Mouse (Mus musculus) CH12F3 (cell line): ENCODE results near the gene Uts2r.

Experiments
- in situ Hi-C: fragments of 300-500 bp; cut with MboI; formaldehyde crosslinking; loops from 2 replicates; pipeline ENCODE4 v1.14.3; 2020; ENCODE audit warnings: low sequenced_read_pairs

Uts2r gene

DNA sequence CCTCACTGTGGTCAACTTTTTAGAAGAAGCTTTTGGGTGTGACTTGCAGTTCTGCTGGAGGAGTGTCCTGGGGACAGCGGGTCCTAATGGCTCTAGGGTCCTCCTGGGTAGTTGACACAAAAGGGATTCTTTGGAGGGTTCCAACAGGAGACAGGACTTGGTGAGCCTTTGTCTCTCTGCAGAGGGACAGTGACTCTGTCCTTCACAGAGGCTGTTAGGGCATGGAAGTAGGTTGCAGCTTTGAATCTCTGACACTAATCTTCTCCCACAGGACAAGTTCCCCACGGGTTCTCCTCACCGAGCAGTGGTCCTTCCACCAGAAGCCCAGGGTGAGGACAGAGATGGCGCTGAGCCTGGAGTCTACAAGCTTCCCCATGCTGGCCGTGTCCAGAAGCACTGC lies at the start of gene Uts2r:
Gene Uts2r, plus strand, starts transcription at position 301 of the 400 bp plus-strand sequence.
- in situ Hi-C loops, result no loop called here

DNA sequence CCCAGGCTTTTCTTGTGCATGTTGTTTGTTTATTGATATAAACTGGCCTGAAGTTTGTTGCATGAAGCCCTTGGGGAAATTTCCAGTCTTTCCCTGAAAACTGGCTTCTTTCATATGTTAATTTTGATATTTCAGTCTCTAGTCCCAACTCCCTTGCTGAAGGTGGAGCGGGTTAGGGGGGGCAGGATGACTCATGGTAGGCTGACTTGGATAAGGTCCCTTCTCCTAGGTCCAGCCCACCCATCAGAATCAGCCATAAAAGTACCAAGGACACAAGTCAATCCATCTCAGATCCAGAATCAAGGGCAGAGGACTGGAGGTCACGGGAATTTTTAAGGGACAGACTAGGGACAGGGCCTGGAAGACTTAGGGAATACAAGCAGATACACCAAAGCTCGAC lies 49.0 kb upstream of the Uts2r start:
- in situ Hi-C loops, result no loop called here

GRCm38 (mm10) chr11:121111601-121112000 lies 48.5 kb upstream of the Uts2r start:
- in situ Hi-C loops, result no loop called here

DNA sequence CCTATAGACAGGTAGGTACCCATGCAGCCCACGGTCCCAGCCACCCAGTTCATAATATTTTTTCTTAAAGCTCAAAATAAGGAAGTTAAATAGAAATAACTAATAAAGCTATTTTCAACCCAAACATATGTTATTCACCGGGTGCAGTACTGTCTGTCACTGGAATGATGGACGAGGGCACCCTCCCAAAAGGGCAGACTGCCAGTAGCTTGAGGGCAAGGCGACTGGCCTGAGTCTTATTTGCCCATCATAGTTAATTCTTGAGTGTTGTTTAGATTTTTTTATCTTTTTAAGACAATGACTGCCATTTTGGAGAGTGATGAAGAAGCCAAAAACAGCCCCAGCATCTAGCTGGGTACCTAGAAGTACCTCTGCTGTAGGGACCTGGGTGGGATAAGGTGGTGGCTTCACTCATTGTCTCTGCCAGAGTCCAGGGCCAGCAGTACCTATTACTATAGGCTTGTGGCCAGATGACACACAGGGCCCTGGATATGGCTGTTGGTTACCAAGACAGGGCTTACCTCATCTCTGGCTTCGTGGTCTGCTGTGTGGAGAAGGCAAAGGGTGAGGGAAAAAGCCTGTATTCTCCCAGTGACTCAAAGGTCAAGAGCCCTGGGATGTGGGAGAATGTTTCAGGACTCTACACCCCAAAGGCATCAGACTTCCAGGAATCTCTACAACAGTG lies 47.8 kb upstream of the Uts2r start:
- in situ Hi-C loops, result no loop called here

- in situ Hi-C loops, result no loop called here
These were observed 42.0 kb upstream of the Uts2r start for GRCm38 (mm10) chr11:121118106-121118505.

GRCm38 (mm10) chr11:121118577-121118976 lies 41.5 kb upstream of the Uts2r start, which contains the start of gene Tex19.2:
Tex19.2 (minus strand) TSS chr11:121118677.
- in situ Hi-C loops, result no loop called here

DNA sequence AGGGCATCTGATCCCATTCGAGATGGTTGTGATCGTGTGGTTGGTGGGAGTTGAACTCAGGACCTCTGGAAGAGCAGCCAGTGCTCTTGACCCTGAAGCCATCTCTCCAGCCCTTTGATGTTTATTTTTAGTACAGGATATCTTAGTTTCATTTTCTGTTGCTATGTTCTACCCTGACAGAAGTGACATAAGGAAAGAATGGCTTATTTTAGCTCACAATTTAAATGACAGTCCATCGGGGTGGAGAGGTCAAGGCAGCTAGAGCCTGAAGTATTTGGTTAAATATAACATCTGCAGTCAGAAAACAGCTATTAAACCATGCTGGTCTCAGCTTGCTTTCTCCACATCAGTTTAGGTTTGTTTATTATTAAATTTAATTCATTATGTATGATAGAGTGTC lies 38.9 kb upstream of the Uts2r start:
- in situ Hi-C loops, result no loop called here

- in situ Hi-C loops, result no loop called here
These were observed 37.9 kb upstream of the Uts2r start for GRCm38 (mm10) chr11:121122024-121122670.

GRCm38 (mm10) chr11:121123438-121123837 lies 36.6 kb upstream of the Uts2r start:
- in situ Hi-C loops, result no loop called here

DNA sequence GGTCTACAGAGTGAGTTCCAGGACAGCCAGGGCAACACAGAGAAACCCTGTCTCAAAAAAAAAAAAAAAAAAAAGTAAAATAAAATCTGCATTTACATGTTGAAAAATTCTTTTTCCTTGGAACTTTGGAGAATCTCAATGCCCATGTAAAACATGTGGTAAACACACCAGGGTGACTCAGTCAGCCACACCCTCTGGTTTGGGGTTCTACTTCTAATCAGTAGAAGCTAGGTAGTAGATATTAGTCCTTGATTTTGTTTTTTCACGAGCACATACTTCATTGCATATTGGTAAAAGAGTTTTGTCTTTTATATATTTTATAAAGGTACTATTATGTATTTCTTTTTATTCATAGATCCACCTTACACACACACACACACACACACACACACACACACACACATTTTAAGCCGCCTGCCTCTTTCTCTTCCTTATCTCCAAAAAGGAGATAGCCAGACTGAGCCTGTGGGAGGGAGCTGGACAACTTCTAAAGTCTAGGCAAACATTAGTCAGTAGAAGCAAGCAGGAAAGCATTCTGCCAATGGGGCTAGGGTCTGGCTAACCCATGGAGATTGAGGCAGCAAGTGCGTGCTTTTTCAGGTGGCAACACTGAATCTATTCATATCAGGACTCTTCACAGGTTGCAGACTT lies 34.4 kb upstream of the Uts2r start:
- in situ Hi-C loops, result no loop called here

DNA sequence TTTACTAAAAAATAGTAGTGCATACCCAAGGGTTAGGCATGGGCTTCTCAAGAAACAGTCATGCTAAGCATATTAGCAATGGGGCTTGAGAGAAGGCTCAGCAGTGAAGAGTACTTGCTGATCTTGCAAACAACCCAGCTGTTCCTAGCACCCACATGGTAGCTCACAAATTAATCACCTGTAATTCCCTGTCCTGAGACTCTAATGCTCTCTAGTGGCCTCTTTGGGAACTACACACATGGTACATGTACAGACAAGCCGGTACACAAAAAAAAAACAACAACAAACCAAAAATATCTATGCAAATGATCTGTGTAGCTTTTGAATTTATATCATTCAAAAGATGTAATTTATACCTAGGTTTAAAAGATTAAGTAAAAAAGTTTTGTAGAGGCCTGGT lies 33.7 kb upstream of the Uts2r start:
- in situ Hi-C loops, result no loop called here

DNA sequence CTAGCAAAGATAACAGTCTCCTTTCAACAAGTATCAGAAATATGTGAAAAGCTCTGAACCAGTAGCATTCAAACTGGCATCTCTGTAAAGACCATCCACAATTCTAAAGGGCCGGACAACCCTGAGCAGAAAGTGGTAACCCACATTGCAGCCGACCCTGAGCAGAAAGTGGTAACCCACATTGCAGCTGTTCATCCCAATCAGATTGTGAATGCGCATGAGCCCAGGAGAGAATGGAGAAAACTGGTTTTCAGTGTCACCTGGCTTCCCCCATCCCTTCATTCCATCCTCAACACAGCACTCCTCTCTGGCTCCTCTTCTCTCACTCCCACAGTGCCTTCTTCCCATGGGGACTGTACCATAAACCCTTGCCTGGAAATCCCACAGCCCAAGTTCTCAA lies 32.6 kb upstream of the Uts2r start:
- in situ Hi-C loops, result no loop called here

GRCm38 (mm10) chr11:121129616-121130015 lies 30.5 kb upstream of the Uts2r start:
- in situ Hi-C loops, result no loop called here

- in situ Hi-C loops, result no loop called here
These were observed 25.5 kb upstream of the Uts2r start for GRCm38 (mm10) chr11:121134600-121134999.

DNA sequence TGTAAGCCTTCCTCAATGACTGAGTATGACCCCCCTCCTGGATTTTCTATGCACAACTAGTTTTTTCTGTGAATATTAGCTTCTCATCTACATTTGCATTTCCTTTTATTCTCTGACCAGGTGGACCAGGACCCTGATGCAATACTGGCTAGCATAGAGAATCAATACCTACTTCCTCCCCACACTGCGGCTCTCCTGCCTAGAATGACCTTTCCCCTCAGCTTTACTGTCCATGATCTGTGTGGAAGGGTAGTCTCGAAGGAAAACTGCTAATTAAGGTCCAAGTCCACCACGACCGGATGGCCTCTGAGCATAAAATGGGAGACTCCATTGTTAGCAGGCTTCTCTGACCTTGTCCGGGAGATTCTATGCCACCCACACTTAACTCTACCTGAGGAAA lies 22.4 kb upstream of the Uts2r start:
- in situ Hi-C loops, result no loop called here

GRCm38 (mm10) chr11:121138732-121139131 lies 21.3 kb upstream of the Uts2r start:
- in situ Hi-C loops, result no loop called here

- in situ Hi-C loops, result no loop called here
These were observed 16.6 kb upstream of the Uts2r start for GRCm38 (mm10) chr11:121143325-121144015.

DNA sequence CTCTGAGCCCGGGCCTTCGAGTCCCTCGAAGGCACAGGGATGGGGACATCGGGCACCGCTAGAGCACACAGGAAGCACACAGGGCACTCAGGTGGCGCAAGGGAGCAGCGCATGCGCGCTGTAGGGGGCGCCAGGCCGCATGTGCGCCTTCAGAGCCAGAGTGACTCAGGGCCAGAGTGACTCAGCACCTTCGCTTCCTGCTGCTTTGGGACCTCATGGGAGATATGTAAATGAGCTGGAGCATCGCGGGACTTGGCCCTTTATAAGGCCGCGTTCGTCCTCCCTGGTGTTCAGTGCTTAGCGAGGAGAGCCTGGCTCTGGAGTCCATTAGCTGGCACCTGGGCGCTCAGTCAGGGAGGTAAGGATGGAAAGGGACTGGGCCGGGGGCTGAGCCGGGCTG lies 14.2 kb upstream of the Uts2r start, which contains the start of gene Tex19.1:
Gene Tex19.1, plus strand, starts transcription at position 279 of the 400 bp plus-strand sequence.
- in situ Hi-C loops, result no loop called here

DNA sequence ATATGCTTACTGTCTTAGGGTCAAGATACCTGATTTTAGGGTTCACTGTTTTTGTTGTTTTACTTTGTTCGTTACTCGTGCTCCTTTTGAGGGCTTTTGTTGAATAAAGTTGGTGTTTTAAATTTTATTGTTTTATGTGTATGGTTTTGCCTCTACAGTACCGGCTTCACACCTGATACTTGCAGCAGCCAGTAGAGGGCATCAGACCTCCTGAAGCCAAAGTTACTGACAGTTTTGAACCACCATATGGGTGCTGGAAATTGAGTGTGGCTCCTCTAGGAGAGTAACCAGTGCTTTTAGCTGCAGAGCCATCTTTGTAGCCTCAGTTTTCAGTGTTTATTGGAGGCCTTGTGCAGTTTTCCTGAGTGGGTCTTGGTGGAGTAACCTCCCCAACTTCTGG lies 11.9 kb upstream of the Uts2r start:
- in situ Hi-C loops, result no loop called here

GRCm38 (mm10) chr11:121154203-121154602 lies 5.9 kb upstream of the Uts2r start:
- in situ Hi-C loops, result no loop called here

DNA sequence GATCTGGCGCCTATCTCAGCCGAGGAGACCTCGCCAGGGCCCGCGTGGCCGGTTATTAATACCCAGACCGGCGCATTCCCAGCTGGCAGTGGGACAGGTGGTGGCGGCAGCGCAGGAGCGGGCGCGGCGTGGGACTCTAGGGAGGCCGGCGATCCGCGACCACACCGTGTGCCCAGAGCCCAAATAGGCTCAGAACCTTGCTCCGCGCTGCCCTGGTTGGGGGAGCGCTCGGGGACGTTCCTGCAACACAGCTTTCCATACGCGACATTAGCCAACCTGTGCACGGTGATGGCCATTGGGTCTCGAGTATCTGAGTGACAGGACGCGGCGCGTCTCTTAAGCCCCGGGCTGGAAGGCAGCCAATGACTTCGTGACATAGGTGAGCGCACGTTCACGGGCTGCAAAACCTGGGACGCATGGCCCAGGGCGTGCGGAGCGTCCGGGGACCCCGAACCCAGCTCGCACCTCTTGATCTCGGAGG lies 3.6 kb upstream of the Uts2r start:
- in situ Hi-C loops, result no loop called here
